Mouse (Mus musculus): ENCODE data around the gene Tcp11. TPM values are rescaled to one million over a fixed set of nuclear protein-coding genes. Genes with fewer than 3 reads are reported as not detected.

The Tcp11 gene
- total and polyA plus RNA-seq, 3 experiments = 0.50 to 0.82 TPM; not detected in 1

- Histone ChIP-seq H3K9me3 (replicated peaks; ENCODE audit: insufficient read depth, low read length) (no peaks in the 10 kb centered on the region), H3K27me3 (ENCODE audit: control insufficient read depth in 1 of 2, insufficient read depth in 2 of 2, low read length in 2 of 2) (no peaks in the 10 kb centered on the region), H3K27ac (ENCODE audit: control insufficient read depth, low read depth, low read length) (no peak overlapping the region), H3K79me2 (ENCODE audit: control insufficient read depth, insufficient read depth, low read length, poor library complexity) (no peaks in the 10 kb centered on the region), H3K4me3 (ENCODE audit: control insufficient read depth in 1 of 2, insufficient read depth in 1 of 2, low read depth in 2 of 2, low read length in 2 of 2) (no peak overlapping the region), H3K4me1 (ENCODE audit: control insufficient read depth in 1 of 2, insufficient read depth in 2 of 2, low read length in 2 of 2) (no peaks in the 10 kb centered on the region), H3K36me3 (ENCODE audit: control insufficient read depth in 1 of 2, insufficient read depth in 2 of 2, low read length in 2 of 2) (no peaks in the 10 kb centered on the region), H3K9ac (ENCODE audit: control insufficient read depth, low read depth, low read length, poor library complexity, severe bottlenecking) (no peak overlapping the region)
- TF ChIP-seq SMC3 (IDR thresholded peaks at IDR 0.05; ENCODE audit: low read depth, low read length) = no peak
- TF ChIP-seq NELFE (IDR thresholded peaks at IDR 0.05; ENCODE audit: low read depth, low read length) = no peak
- TF ChIP-seq TCF12 (IDR thresholded peaks at IDR 0.05; ENCODE audit: low read depth, low read length) = no peak
- no peak for TF ChIP-seq JUND (IDR thresholded peaks at IDR 0.05; ENCODE audit: low read depth, low read length)
- TF ChIP-seq MAZ (IDR thresholded peaks at IDR 0.05; ENCODE audit: low read depth, low read length) = no peak
- no peak for TF ChIP-seq MEF2A (IDR thresholded peaks at IDR 0.05; ENCODE audit: extremely low read depth, insufficient replicate concordance, low read depth, low read length, poor library complexity, severe bottlenecking)
- TF ChIP-seq RCOR1 (IDR thresholded peaks at IDR 0.05; ENCODE audit: low read depth, low read length) = no peak
- TF ChIP-seq CHD1 (IDR thresholded peaks at IDR 0.05; ENCODE audit: low read depth, low read length) = no peak
- TF ChIP-seq RAD21 (IDR thresholded peaks at IDR 0.05; ENCODE audit: low read depth, low read length) = no peak
- no peak for TF ChIP-seq MYB (IDR thresholded peaks at IDR 0.05; ENCODE audit: low read depth, low read length)
- TF ChIP-seq SIN3A (IDR thresholded peaks at IDR 0.05; ENCODE audit: low read length) = no peak
- TF ChIP-seq KAT2A (conservative IDR thresholded peaks at IDR 0.05; ENCODE audit: low read depth, low read length) = no peak
- no peak for TF ChIP-seq HCFC1 (IDR thresholded peaks at IDR 0.05; ENCODE audit: low read depth, low read length)
- TF ChIP-seq TAL1 (IDR thresholded peaks at IDR 0.05; ENCODE audit: low read length) = no peak
- no peak for TF ChIP-seq MYC (IDR thresholded peaks at IDR 0.05; ENCODE audit: low read depth, low read length)
- TF ChIP-seq ZKSCAN1 (IDR thresholded peaks at IDR 0.05; ENCODE audit: low read depth, low read length) = no peak
- no peak for TF ChIP-seq E2F4 (IDR thresholded peaks at IDR 0.05; ENCODE audit: borderline replicate concordance, low read depth, low read length)
- DNase-seq (ENCODE audit: low read depth, low spot score) = no peak
Measured at GRCm38 (mm10) chr17:28019785-28020696, 60.4 kb downstream of the Tcp11 start.

- no peak for DNase-seq (ENCODE audit: low read depth, low spot score)
- Histone ChIP-seq H3K79me2 (ENCODE audit: control insufficient read depth, insufficient read depth, low read length, poor library complexity) (no peaks in the 10 kb centered on the region), H3K27ac (ENCODE audit: control insufficient read depth, low read depth, low read length) (no peak overlapping the region), H3K9ac (ENCODE audit: control insufficient read depth, low read depth, low read length, poor library complexity, severe bottlenecking) (no peak overlapping the region), H3K27me3 (ENCODE audit: control insufficient read depth in 1 of 2, insufficient read depth in 2 of 2, low read length in 2 of 2) (no peaks in the 10 kb centered on the region), H3K36me3 (ENCODE audit: control insufficient read depth in 1 of 2, insufficient read depth in 2 of 2, low read length in 2 of 2) (no peaks in the 10 kb centered on the region), H3K9me3 (replicated peaks; ENCODE audit: insufficient read depth, low read length) (no peaks in the 10 kb centered on the region), H3K4me1 (ENCODE audit: control insufficient read depth in 1 of 2, insufficient read depth in 2 of 2, low read length in 2 of 2) (no peaks in the 10 kb centered on the region), H3K4me3 (ENCODE audit: control insufficient read depth in 1 of 2, insufficient read depth in 1 of 2, low read depth in 2 of 2, low read length in 2 of 2) (no peak overlapping the region)
- no peak for TF ChIP-seq POLR2AphosphoS5 (IDR thresholded peaks at IDR 0.05; ENCODE audit: borderline replicate concordance, low read depth, low read length)
- no peak for TF ChIP-seq USF1 (IDR thresholded peaks at IDR 0.05; ENCODE audit: low read depth, low read length)
- TF ChIP-seq TAL1 (IDR thresholded peaks at IDR 0.05; ENCODE audit: low read length) = no peak
- TF ChIP-seq EP300 (IDR thresholded peaks at IDR 0.05; ENCODE audit: low read depth in 1 of 2, low read length in 2 of 2) = no peak
- no peak for TF ChIP-seq UBTF (IDR thresholded peaks at IDR 0.05; ENCODE audit: borderline replicate concordance, insufficient read depth, low read depth, low read length)
- no peak for TF ChIP-seq POLR2A (IDR thresholded peaks at IDR 0.05; ENCODE audit: control insufficient read depth in 1 of 2, insufficient read depth in 1 of 2, low read depth in 1 of 2, low read length in 2 of 2, poor library complexity in 1 of 2)
- no peak for TF ChIP-seq MAX (IDR thresholded peaks at IDR 0.05; ENCODE audit: low read length)
- TF ChIP-seq CTCF (IDR thresholded peaks at IDR 0.05 in 2 of 3, conservative IDR thresholded peaks at IDR 0.05 in 1 of 3; ENCODE audit: control insufficient read depth in 1 of 3, insufficient read depth in 1 of 3, low read depth in 2 of 3, low read length in 3 of 3, poor library complexity in 1 of 3, severe bottlenecking in 1 of 3) = no peak
- TF ChIP-seq MYB (IDR thresholded peaks at IDR 0.05; ENCODE audit: low read depth, low read length) = no peak
- no peak for TF ChIP-seq ZC3H11A (IDR thresholded peaks at IDR 0.05; ENCODE audit: low read depth, low read length)
- no peak for TF ChIP-seq E2F4 (IDR thresholded peaks at IDR 0.05; ENCODE audit: borderline replicate concordance, low read depth, low read length)
- no peak for TF ChIP-seq NRF1 (IDR thresholded peaks at IDR 0.05; ENCODE audit: insufficient read depth, low read depth, low read length, poor library complexity, severe bottlenecking)
- TF ChIP-seq CHD2 (IDR thresholded peaks at IDR 0.05; ENCODE audit: low read length) = no peak
- no peak for TF ChIP-seq BHLHE40 (IDR thresholded peaks at IDR 0.05; ENCODE audit: borderline replicate concordance, low read depth, low read length)
- no peak for TF ChIP-seq TBP (IDR thresholded peaks at IDR 0.05; ENCODE audit: low read depth, low read length)
- TF ChIP-seq TCF12 (IDR thresholded peaks at IDR 0.05; ENCODE audit: low read depth, low read length) = no peak
- TF ChIP-seq GABPA (IDR thresholded peaks at IDR 0.05; ENCODE audit: low read depth, low read length) = no peak
- TF ChIP-seq MAZ (IDR thresholded peaks at IDR 0.05; ENCODE audit: low read depth, low read length) = no peak
Measured at GRCm38 (mm10) chr17:28018776-28019175, 61.7 kb downstream of the Tcp11 start.
